Mouse (Mus musculus) testis, postnatal 14 days (tissue): ENCODE data around the gene Daam2.

ENCODE experiments used
- DNase-seq: peaks from one replicate; pipeline ENCODE4 v3.0.0; 2021; ENCODE audit warnings: low spot score

Daam2 gene

GRCm38 (mm10) chr17:49531661-49532060 is 32.5 kb downstream of the Daam2 start:
- DNase-seq: no peak

- peak; percentile 56 for DNase-seq
Observed at GRCm38 (mm10) chr17:49530215-49530614, 33.9 kb downstream of the Daam2 start.

DNA sequence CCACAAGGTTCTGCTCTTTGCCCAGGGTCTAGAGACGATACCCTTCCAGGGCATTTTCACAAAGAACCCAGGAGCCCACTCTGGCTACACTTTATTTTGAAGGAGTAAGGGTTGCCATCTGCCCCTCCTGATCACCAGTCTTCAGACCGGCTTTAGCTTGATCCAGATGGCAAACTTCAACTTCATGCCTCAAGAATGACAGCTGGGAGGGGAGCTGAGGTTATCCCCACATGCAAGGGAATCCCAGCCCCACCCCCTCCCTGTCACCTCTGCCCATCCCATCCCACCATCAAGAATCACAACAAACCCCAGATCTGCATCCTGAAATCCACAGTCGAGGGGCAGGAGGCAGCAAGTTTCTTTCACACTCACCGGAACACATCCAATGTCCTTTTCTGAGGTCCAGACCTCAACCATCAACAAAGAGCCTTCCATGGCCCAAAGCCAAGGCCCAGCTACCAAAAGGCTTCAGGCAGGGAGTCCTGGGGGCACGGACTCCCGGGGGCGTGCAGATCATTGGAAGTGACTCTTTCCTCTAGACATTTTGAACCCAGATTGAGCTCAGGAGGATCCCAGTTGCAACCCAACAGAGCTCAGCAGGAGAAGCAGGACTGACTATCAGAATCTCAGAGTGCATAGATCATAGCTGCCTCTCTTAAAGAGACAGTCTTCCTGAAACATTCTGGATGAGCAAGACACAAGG is 35.5 kb downstream of the Daam2 start:
- DNase-seq: no peak

DNA sequence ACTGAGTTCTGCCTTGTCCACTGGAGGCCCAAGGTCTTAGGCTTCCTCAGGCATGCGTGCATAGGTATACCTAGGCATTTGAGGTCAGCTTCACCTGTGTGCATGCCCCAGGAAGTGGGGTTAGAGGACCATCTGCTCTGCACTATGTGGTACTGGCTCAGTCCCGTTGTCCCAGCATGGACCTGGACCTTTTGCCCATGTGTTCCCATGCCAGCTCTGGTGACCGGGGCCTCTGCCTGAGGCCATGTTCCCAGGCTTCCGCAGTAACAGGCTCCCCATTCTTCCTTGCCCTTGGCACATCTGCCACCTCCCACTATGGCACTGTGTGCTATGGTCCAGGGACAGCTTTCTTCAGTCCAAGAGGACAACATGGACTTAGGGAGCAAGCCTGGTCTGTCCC is 36.1 kb downstream of the Daam2 start:
- DNase-seq: no peak

- peak; percentile 62 for DNase-seq
Observed at GRCm38 (mm10) chr17:49526566-49526965, 37.6 kb downstream of the Daam2 start.

DNA sequence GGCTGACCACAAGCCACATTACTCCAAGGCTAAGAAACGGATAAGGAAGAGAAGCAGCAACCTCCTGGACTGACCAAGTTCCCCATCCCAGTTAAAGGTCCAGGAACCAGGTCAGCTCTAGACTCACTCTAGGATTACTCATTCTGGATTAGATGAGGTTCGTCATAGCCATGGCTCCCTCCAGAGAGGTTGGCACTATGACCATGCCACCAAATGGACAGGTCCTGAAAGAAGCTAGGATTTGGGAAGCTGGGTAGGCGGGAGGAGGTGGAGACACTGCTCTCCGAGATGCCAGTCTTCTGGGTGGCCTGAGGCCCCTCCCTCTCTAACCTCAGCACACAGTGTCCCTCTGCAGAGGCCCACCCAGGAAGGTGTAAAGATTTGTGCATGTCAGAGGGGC is 38.2 kb downstream of the Daam2 start:
- no peak for DNase-seq

DNA sequence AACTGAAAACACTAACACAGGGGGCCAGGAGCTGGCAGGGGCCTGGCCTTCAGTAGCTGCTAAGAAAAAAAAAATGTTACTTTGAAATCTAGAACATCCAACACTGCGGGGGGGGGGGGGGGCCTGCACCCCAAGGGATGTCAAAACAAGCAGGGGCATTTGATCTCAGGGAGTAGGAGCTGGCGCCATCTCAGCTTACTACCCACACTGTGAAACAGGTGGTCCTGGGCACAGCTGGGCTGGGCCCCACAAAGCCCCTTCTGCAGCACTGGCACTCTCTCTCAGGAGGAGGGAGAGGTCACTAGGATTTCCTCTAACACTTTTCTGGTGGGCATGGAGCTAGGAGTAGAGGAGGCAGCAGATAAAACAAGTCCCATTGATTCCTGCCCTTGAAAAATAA is 39.6 kb downstream of the Daam2 start:
- no peak for DNase-seq

- no peak for DNase-seq
Observed at GRCm38 (mm10) chr17:49522435-49522834, 41.7 kb downstream of the Daam2 start.

DNA sequence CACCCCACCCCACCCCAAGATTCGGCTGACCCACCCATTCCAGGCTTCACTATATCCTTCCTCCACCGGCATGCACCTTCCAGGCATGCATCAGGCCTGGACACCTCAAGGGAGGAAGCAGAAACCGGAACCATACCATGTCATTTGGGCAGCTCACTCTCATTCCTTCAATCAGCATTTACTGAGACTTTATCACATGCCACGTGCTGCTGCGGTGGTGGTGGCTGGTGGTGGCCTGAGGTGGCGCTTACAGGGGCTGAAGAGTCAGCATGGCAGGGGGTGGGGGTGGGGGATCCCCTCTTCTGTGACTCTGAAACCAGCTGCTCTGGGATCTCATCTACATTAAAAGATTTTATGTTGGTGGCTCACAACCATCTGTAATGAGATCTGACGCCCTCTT is 42.1 kb downstream of the Daam2 start:
- no peak for DNase-seq

DNA sequence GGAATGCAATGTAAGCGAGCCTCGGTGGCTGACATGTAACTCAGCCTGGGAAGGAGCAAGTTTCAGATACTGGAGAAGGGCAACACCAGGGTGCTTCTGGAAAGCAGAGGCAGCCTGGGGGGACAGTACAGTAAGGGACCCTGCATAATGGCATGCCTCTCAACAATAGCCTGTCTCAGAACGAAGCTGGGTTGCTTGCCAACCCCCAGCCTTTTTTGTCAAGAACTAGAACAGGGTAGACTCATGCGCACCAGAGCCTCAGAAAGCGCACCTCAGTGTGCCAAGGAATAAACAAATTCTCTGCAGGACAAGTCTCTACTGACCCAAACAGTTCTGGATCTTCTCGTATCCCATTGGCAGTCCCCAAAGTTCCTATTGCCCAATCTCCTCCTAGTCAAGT is 43.5 kb downstream of the Daam2 start:
- DNase-seq: no peak

DNA sequence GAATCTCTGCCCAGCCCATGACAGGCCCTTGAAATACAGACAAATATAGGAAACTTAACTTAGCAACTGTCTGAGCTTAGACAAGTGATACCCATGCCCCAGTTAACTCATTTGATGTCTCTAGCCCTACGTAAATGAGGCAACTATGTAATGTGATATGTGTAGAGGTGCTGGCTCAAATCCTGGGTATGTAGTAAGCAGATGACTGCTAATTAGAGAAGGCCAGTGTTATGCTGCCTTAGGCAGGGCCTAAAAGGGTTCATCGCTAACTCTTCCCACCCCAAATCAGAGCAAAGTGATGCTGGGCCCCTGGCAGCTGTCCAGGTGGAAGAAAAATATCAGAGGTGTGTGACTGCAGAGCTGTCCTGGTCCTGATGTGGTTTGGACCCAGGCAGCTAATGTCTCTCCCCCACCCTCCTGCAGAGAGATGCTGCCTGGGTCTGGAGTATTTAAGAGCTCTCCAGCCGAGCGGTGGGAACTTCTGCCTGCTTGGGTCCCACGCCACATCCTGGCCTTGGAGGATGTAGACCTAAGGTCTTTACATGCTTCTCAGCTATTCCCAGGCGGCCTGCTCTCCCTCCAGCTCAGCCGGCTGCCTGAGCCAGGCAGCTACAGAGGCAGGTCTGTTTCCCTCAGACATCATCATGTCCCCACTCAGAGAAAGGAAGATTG is 44.4 kb downstream of the Daam2 start:
- no peak for DNase-seq

GRCm38 (mm10) chr17:49517091-49517490 is 47.1 kb downstream of the Daam2 start:
- no peak for DNase-seq

DNA sequence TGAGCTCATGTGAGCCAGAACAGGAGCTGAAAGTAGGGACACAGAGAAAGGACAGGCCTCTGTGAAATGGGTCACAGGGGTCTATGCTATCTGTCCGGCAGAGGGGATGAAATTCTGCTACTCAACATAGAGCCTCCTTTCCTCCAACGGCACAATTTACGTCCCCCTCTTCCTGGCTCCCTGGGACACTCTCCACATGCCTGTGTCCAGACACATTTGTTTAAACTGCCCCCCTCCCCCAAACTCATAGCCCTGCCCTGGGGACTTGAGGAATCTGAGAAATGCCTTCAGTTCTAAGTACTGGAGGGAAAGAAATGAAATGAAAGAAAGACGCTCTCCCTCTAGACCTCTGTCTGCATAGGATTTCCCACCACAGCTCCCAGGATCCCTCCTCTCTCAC is 48.5 kb downstream of the Daam2 start:
- no peak for DNase-seq

- DNase-seq: no peak
Observed at GRCm38 (mm10) chr17:49515141-49515540, 49.0 kb downstream of the Daam2 start.

- no peak for DNase-seq
Observed at GRCm38 (mm10) chr17:49512671-49513085, 51.5 kb downstream of the Daam2 start.

GRCm38 (mm10) chr17:49509431-49509830 is 54.7 kb downstream of the Daam2 start:
- no peak for DNase-seq

- no peak for DNase-seq
Observed at GRCm38 (mm10) chr17:49503246-49503900, 60.8 kb downstream of the Daam2 start.

GRCm38 (mm10) chr17:49500234-49500633 is 63.9 kb downstream of the Daam2 start:
- DNase-seq: peak; percentile 68

- DNase-seq: no peak
Observed at GRCm38 (mm10) chr17:49499635-49500034, 64.5 kb downstream of the Daam2 start.

DNA sequence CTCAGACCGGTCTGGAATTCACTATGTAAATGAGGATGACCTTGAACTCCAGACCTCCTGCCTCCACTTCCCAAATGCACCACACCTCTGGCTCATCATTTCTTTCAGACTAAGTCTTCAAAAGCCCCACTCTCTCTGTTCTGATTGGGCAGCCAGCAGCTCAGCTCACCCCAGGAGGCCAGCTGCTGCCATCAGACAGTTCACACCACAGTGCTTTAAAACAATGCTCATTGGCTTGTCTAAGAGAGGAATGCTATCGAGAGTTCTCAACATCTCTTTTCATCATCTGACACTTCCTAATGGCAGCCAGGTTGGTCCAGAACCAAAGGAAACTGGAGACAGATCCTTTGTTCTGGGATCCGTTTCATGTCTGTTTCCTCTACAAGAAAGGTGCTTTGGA is 66.0 kb downstream of the Daam2 start:
- DNase-seq: no peak

- no peak for DNase-seq
Observed at GRCm38 (mm10) chr17:49493276-49493675, 70.9 kb downstream of the Daam2 start.

- DNase-seq: no peak
Observed at GRCm38 (mm10) chr17:49489098-49489497, 75.0 kb downstream of the Daam2 start.

- DNase-seq: no peak
Observed at GRCm38 (mm10) chr17:49484435-49484834, 79.7 kb downstream of the Daam2 start.
